Mouse (Mus musculus) cerebellum, adult 2 months (tissue): ENCODE results near the gene Slc17a2. TPM values are rescaled to one million over a fixed set of nuclear protein-coding genes. Genes with fewer than 3 reads are reported as not detected.
A peak's percentile ranks its signal among the peaks of the same experiment; 100 is the strongest.

Experiments used
- DNase-seq, 2 experiments: peaks; one replicate each; pipeline ENCODE4 v3.0.0; 2021
- H3K27ac ChIP-seq: fragments of 200-500 bp; 2 replicates; pipeline ENCODE4 v1.5.1; 2012; ENCODE audit warnings: low read length, control low read depth, inconsistent platforms; ENCODE audit not compliant: insufficient read depth
- H3K27me3 ChIP-seq: fragments of 200-500 bp; 2 replicates; pipeline ENCODE4 v1.6.1; 2012; ENCODE audit warnings: inconsistent platforms, mild to moderate bottlenecking, low read length, moderate library complexity; ENCODE audit not compliant: control insufficient read depth, insufficient read depth
- H3K4me1 ChIP-seq: fragments of 200-500 bp; 2 replicates; pipeline ENCODE4 v1.6.1; 2011; ENCODE audit warnings: low read length; ENCODE audit not compliant: control insufficient read depth, insufficient read depth
- H3K4me3 ChIP-seq: fragments of 200-500 bp; replicated peaks from 2 replicates; pipeline ENCODE3; 2011; ENCODE audit warnings: mild to moderate bottlenecking, low read depth, low read length, control low read depth; ENCODE audit not compliant: insufficient read depth
- CTCF ChIP-seq: fragments of 200-500 bp; IDR thresholded peaks from 2 replicates; pipeline ENCODE4 v1.5.1; 2011; ENCODE audit warnings: low read depth, mild to moderate bottlenecking, control low read depth, low read length, moderate library complexity, borderline replicate concordance; ENCODE audit not compliant: insufficient read depth
- POLR2A ChIP-seq: fragments of 200-500 bp; IDR thresholded peaks from 2 replicates; pipeline ENCODE4 v1.6.1; 2011; ENCODE audit warnings: low read length, control low read depth, borderline replicate concordance; ENCODE audit not compliant: insufficient read depth
- WGBS: fragments of 180-500 bp; shearing (Covaris S2); methylation state at CpG from one replicate; pipeline ENCODE4 v1.1.7; 2018; 5-methylcytosine and 5-hydroxymethylcytosine counted together
- polyA plus RNA-seq: library from polyadenylated mRNA; depleted of rRNA; stranded (reverse); fragments of >200 nt; gene quantifications from 2 replicates; pipeline ENCODE4 v1.2.3, GENCODE M21; 2012

Gene Slc17a2
- polyA plus RNA-seq, 1 experiment = not detected

DNA sequence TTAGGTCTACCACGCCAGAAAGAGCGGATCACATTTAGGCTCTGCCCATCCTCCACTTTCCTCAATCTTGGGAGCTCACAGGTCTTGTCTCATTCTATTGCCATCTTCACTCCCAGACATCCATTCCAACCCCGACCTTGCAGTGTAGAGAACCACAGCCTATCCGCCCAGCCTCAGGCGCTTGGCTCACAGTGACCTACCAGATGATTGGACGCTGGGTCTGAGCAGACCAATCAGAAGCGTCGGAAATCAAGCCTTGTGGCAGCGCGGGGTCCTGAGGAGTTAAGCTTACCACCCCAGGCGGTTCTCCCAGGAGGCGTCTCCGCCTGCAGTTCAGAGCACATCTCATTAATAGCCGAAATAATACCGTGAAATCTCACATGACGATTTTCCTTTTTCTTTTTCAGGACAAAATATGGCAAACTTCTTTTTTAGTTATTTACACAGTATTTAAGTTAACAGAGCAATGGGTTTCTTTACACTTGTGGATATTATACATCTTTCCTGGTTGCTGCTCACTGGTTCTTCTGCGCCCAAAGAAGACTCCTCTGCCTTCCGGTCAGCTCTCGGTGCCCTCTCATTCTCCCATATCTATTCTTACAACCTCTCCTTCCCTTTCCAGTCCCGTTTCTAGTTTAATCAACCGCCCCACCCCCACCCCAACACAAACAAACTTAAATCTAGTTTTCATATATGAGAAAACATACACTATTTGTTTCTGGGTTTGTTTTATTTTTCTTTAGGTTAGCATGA lies 34.1 kb upstream of the Slc17a2 start:
- Histone ChIP-seq H3K4me1 (no peaks in the 10 kb centered on the region), H3K4me3 (no peak overlapping the region), H3K27ac (no peak overlapping the region), H3K27me3 (no peaks in the 10 kb centered on the region)
- no peak for DNase-seq
- 27% methylated on average over 21 of the region's 21 CpGs for WGBS
- TF ChIP-seq CTCF (no peak), POLR2A (no peak)

- Histone ChIP-seq H3K4me1 (no peaks in the 10 kb centered on the region), H3K27me3 (no peaks in the 10 kb centered on the region), H3K27ac (no peak overlapping the region), H3K4me3 (no peak overlapping the region)
- DNase-seq = no peak
- WGBS = 95% methylated on average over 7 of the region's 7 CpGs
- TF ChIP-seq POLR2A (no peak), CTCF (no peak)
Observed at GRCm38 (mm10) chr13:23778339-23778738, 28.5 kb upstream of the Slc17a2 start.

- Histone ChIP-seq H3K27ac (no peak overlapping the region), H3K4me3 (no peak overlapping the region), H3K4me1 (no peaks in the 10 kb centered on the region), H3K27me3 (no peaks in the 10 kb centered on the region)
- DNase-seq = no peak
- no peak for TF ChIP-seq POLR2A
- no peak for TF ChIP-seq CTCF
- WGBS = 88% methylated on average over 4 of the region's 4 CpGs
Observed at GRCm38 (mm10) chr13:23779025-23779424, 27.8 kb upstream of the Slc17a2 start.

- TF ChIP-seq CTCF (peak; percentile 29; the same call in 1 of the 2 replicates), POLR2A (no peak)
Observed at GRCm38 (mm10) chr13:23792520-23792919, 14.3 kb upstream of the Slc17a2 start.

DNA sequence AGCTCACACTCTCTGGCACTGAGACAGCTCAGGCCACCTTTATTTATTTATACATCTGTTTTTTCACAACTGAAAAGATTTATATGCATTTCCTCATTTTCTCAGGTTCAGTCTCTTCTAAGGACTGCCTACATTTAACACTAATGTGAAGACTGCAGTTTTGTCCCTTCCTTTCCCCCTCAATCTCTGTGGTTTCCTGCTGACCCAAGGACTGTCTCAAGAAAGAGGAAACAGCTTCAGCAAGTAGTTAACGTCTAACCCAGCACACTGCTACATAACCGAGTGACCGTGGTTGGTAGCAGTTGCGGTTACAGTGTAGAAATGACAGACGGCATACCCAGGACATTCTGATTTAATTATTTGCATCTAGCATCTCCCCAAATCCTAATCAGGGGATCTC lies 7.4 kb upstream of the Slc17a2 start:
- TF ChIP-seq POLR2A (no peak), CTCF (no peak)
- Histone ChIP-seq H3K4me1 (no peaks in the 10 kb centered on the region), H3K27me3 (no peaks in the 10 kb centered on the region), H3K4me3 (no peak overlapping the region), H3K27ac (no peak overlapping the region)
- WGBS = 82% methylated on average over 5 of the region's 5 CpGs
- DNase-seq = no peak

More at GRCm38 (mm10) chr13:23792520-23792919, 14.3 kb upstream of the Slc17a2 start:
- H3K4me3 ChIP-seq = no peak overlapping the region
- no peaks in the 10 kb centered on the region for H3K4me1 ChIP-seq
- WGBS = 51% methylated on average over 2 of the region's 2 CpGs
- no peak overlapping the region for H3K27ac ChIP-seq
- H3K27me3 ChIP-seq = no peaks in the 10 kb centered on the region
- DNase-seq = peak; percentile 12 to 18

- TF ChIP-seq CTCF = no peak
- TF ChIP-seq POLR2A = no peak
- Histone ChIP-seq H3K27me3 (no peaks in the 10 kb centered on the region), H3K27ac (no peak overlapping the region), H3K4me3 (no peak overlapping the region), H3K4me1 (no peaks in the 10 kb centered on the region)
- no peak for DNase-seq
- 84% methylated on average over 2 of the region's 2 CpGs for WGBS
Observed at GRCm38 (mm10) chr13:23804532-23804931, 2.3 kb upstream of the Slc17a2 start.

DNA sequence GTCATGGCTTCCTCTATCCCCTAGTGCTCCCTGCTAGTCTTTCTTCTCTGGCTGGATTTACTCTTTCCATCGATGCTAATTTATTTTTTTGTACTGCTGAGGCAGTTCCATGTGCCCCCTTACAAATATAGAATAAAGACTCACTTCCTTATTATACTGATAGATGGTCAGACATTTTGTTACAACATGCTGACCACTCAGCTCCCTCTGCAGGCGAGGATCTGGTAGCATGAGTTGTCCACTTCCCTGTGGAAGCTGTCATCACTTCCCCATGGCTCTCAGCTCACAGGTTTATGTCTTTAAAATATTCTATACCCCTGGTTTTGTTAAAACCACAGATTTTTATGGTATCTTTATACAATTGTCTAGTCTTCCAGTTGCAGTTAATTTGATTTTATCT lies 9.4 kb downstream of the Slc17a2 start:
- no peak for DNase-seq
- 79% methylated on average over 2 of the region's 2 CpGs for WGBS
- Histone ChIP-seq H3K4me1 (no peaks in the 10 kb centered on the region), H3K4me3 (no peak overlapping the region), H3K27me3 (no peaks in the 10 kb centered on the region), H3K27ac (no peak overlapping the region)
- TF ChIP-seq CTCF = no peak
- no peak for TF ChIP-seq POLR2A

GRCm38 (mm10) chr13:23820179-23820940 lies 13.6 kb downstream of the Slc17a2 start:
- DNase-seq = no peak
- no peak overlapping the region for H3K27ac ChIP-seq
- no peaks in the 10 kb centered on the region for H3K4me1 ChIP-seq
- H3K4me3 ChIP-seq = no peak overlapping the region
- 65% methylated on average over 4 of the region's 4 CpGs for WGBS
- H3K27me3 ChIP-seq = no peaks in the 10 kb centered on the region
- no peak for TF ChIP-seq CTCF
- no peak for TF ChIP-seq POLR2A
